Mouse (Mus musculus) testis, adult 2 months (tissue): ENCODE measurements around the gene Prm2. TPM values are rescaled to one million over a fixed set of nuclear protein-coding genes. Genes with fewer than 3 reads are reported as not detected.
A peak's percentile ranks its signal among the peaks of the same experiment; 100 is the strongest.

ENCODE experiments used
- H3K27ac ChIP-seq: fragments of 200-500 bp; 2 replicates; pipeline ENCODE4 v1.5.1; 2012; ENCODE audit warnings: low read depth, low read length; ENCODE audit not compliant: control insufficient read depth, insufficient read depth
- H3K27me3 ChIP-seq: fragments of 200-500 bp; 2 replicates; pipeline ENCODE4 v1.6.1; 2012; ENCODE audit warnings: mild to moderate bottlenecking, low read length, moderate library complexity; ENCODE audit not compliant: control insufficient read depth, insufficient read depth
- H3K36me3 ChIP-seq: fragments of 200-500 bp; 2 replicates; pipeline ENCODE4 v1.6.1; 2012; ENCODE audit warnings: mild to moderate bottlenecking, low read length; ENCODE audit not compliant: control insufficient read depth, insufficient read depth
- H3K4me1 ChIP-seq: fragments of 200-500 bp; 2 replicates; pipeline ENCODE4 v1.6.1; 2012; ENCODE audit warnings: low read length; ENCODE audit not compliant: control insufficient read depth, insufficient read depth
- H3K4me3 ChIP-seq: fragments of 200-500 bp; 2 replicates; pipeline ENCODE4 v1.5.1; 2012; ENCODE audit warnings: low read depth, mild to moderate bottlenecking, low read length, moderate library complexity, mixed read lengths; ENCODE audit not compliant: control insufficient read depth
- CTCF ChIP-seq: fragments of 200-500 bp; IDR thresholded peaks from 2 replicates; pipeline ENCODE4 v1.5.1; 2012; ENCODE audit warnings: low read depth, mild to moderate bottlenecking, inconsistent platforms, low read length, moderate library complexity; ENCODE audit not compliant: control insufficient read depth, insufficient read depth, insufficient replicate concordance
- POLR2A ChIP-seq: fragments of 200-500 bp; IDR thresholded peaks from 2 replicates; pipeline ENCODE4 v1.6.1; 2012; ENCODE audit warnings: low read depth, mild to moderate bottlenecking, inconsistent platforms, low read length, moderate library complexity; ENCODE audit not compliant: control insufficient read depth
- polyA plus RNA-seq: library from polyadenylated mRNA; depleted of rRNA; stranded (reverse); fragments of >200 nt; gene quantifications from 2 replicates; pipeline ENCODE4 v1.2.3, GENCODE M21; 2012

Prm2 gene
- polyA plus RNA-seq, 1 experiment: 18,587 TPM

GRCm38 (mm10) chr16:10786782-10787547, 9.0 kb downstream of the Prm2 start:
- H3K4me3 ChIP-seq: peak overlapping the region; percentile 97
- H3K27me3 ChIP-seq: no peaks in the 10 kb centered on the region
- H3K36me3 ChIP-seq: no peaks in the 10 kb centered on the region
- H3K27ac ChIP-seq: peak overlapping the region; percentile 67
- H3K4me1 ChIP-seq: peaks cover 12% of the 10 kb centered on the region
- TF ChIP-seq CTCF: peak; percentile 16; the same call in 1 of the 2 replicates
- peak; percentile 83 for TF ChIP-seq POLR2A

- peak; percentile 68; the same call in 1 of the 2 replicates for TF ChIP-seq CTCF
- TF ChIP-seq POLR2A: peak; percentile 80; the same call in 1 of the 2 replicates
- Histone ChIP-seq H3K27me3 (no peaks in the 10 kb centered on the region), H3K4me1 (peaks cover 12% of the 10 kb centered on the region), H3K27ac (peak overlapping the region; percentile 67), H3K4me3 (peak overlapping the region; percentile 97), H3K36me3 (no peaks in the 10 kb centered on the region)
These were observed 9.6 kb downstream of the Prm2 start for GRCm38 (mm10) chr16:10786288-10786687.

DNA sequence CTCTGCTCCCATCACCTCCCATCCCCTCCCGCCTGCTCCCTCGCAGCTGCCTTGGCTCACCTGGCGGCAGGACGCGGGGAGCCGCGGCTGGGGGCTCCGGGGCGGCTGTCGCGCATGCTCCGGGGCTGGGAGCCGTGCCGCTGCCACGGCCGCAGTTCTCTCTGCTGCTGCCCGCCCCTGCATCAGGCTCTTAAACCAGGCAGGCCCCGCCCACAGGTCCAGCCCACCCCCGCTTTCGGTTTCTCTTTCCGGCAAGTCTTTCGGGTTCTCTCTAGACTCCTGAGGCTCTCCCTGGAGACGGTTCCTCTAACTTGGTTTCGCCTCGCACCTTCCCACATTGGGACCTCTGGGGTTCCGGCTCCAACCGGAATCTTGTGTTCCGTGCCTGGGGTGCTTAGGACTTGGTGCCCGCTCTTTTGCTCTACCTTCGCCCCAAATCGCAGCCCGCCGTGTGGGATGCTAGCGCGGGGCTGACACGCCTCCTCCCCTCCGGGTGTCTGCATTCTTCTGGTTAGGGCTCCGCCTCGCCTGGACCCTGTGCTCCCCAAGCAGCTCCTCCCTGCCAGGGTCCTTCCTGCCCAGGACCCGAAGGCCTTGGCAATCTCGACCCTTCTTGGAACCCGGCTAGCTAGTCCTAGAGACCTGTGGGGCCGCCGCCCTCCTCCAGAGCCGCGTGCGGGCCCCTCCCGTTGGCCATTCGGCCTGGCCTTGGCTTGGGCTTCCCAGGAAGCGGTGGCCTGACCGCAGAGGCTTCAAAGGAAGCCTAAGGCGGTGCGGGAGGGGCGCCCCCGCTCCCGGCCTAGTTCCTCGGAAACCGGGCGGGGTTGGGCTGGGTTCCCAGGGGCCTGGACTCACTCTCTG, 10.3 kb downstream of the Prm2 start, which contains the start of gene Socs1:
Gene Socs1 (minus strand): TSS at position 166 of the 861 bp plus-strand sequence.
- TF ChIP-seq CTCF (no peak), POLR2A (peak; percentile 55)
- H3K27ac ChIP-seq: peak within 1 kb of the TSS; percentile 89
- peak within 1 kb of the TSS; percentile 97 for H3K4me3 ChIP-seq
- H3K36me3 ChIP-seq: no peaks in the 10 kb centered on the region
- no peaks in the 10 kb centered on the region for H3K27me3 ChIP-seq
- peaks cover 12% of the 10 kb centered on the region for H3K4me1 ChIP-seq

- Histone ChIP-seq H3K27me3 (no peaks in the 10 kb centered on the region), H3K36me3 (no peaks in the 10 kb centered on the region), H3K4me3 (peak overlapping the region; percentile 97), H3K4me1 (peaks cover 12% of the 10 kb centered on the region), H3K27ac (peak overlapping the region; percentile 89)
- TF ChIP-seq CTCF: peak; percentile 59
- no peak; the same call in 1 of the 2 replicates for TF ChIP-seq POLR2A
These were observed 11.1 kb downstream of the Prm2 start for GRCm38 (mm10) chr16:10784793-10785370.

GRCm38 (mm10) chr16:10783883-10784792, 11.8 kb downstream of the Prm2 start:
- H3K4me3 ChIP-seq: peak overlapping the region; percentile 97
- H3K36me3 ChIP-seq: no peaks in the 10 kb centered on the region
- no peaks in the 10 kb centered on the region for H3K27me3 ChIP-seq
- H3K27ac ChIP-seq: peak overlapping the region; percentile 89
- peaks cover 12% of the 10 kb centered on the region for H3K4me1 ChIP-seq
- TF ChIP-seq CTCF (peak; percentile 17; the same call in 1 of the 2 replicates), POLR2A (peak; percentile 48; the same call in 1 of the 2 replicates)

DNA sequence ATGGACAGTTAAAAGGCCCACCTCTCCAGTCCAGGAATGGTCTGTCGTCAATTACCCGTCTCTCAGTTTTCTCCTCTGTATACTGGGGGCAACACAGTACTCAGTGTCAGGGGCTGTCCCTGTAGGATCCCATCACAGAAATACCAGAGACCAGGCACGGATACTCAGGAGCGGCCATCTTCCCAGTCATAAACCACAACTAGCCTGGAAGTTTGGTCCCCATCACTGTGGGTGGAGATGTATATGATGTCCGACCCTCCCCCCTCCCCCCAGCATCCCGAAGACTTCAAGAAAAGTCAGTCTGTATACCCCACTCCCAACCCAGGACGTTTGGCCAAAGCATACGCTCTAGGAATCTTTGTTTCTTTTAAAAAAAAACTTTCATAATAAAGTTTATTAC, 12.5 kb downstream of the Prm2 start:
- Histone ChIP-seq H3K4me3 (peak overlapping the region; percentile 56), H3K27ac (no peak overlapping the region), H3K4me1 (peaks cover 12% of the 10 kb centered on the region), H3K27me3 (no peaks in the 10 kb centered on the region), H3K36me3 (no peaks in the 10 kb centered on the region)
- TF ChIP-seq CTCF: no peak
- no peak for TF ChIP-seq POLR2A

GRCm38 (mm10) chr16:10783152-10783434, 12.8 kb downstream of the Prm2 start:
- Histone ChIP-seq H3K36me3 (no peaks in the 10 kb centered on the region), H3K4me1 (peaks cover 12% of the 10 kb centered on the region), H3K4me3 (peak overlapping the region; percentile 56), H3K27ac (no peak overlapping the region), H3K27me3 (no peaks in the 10 kb centered on the region)
- no peak for TF ChIP-seq POLR2A
- TF ChIP-seq CTCF: no peak
